Mouse (Mus musculus): ENCODE data around the gene Os9. TPM values are rescaled to one million over a fixed set of nuclear protein-coding genes. Genes with fewer than 3 reads are reported as not detected.

Os9 gene
- polyA plus RNA-seq, 1 experiment = 117 TPM

GRCm38 (mm10) chr10:127147135-127147534 lies 26.2 kb upstream of the Os9 start:
- no peak for TF ChIP-seq CTCF (IDR thresholded peaks at IDR 0.05; ENCODE audit: extremely low read depth, insufficient read length, insufficient replicate concordance, low read depth, low read length)
- TF ChIP-seq POLR2A (IDR thresholded peaks at IDR 0.05; ENCODE audit: low read depth, low read length) = no peak
- Histone ChIP-seq H3K4me1 (ENCODE audit: control insufficient read depth, insufficient read depth, insufficient read length, low read length) (peaks cover 20% of the 10 kb centered on the region; the same call in 1 of the 2 replicates), H3K27me3 (ENCODE audit: control insufficient read depth, insufficient read depth, low read length) (no peaks in the 10 kb centered on the region), H3K27ac (ENCODE audit: insufficient read depth, low read depth, low read length) (peak overlapping the region; percentile 50), H3K36me3 (ENCODE audit: control insufficient read depth, insufficient read depth, low read length) (peaks cover 22% of the 10 kb centered on the region), H3K4me3 (ENCODE audit: low read depth, low read length) (no peak overlapping the region; the same call in 1 of the 2 replicates)
- 25% methylated on average over 6 of the region's 6 CpGs for WGBS

- no peak overlapping the region for H3K4me3 ChIP-seq (ENCODE audit: low read depth, low read length)
- H3K4me1 ChIP-seq (ENCODE audit: control insufficient read depth, insufficient read depth, insufficient read length, low read length) = peaks cover 30% of the 10 kb centered on the region; the same call in 1 of the 2 replicates
- H3K36me3 ChIP-seq (ENCODE audit: control insufficient read depth, insufficient read depth, low read length) = peaks cover 28% of the 10 kb centered on the region
- peak overlapping the region; percentile 15; the same call in 1 of the 2 replicates for H3K27ac ChIP-seq (ENCODE audit: insufficient read depth, low read depth, low read length)
- no peaks in the 10 kb centered on the region for H3K27me3 ChIP-seq (ENCODE audit: control insufficient read depth, insufficient read depth, low read length)
- 66% methylated on average over 5 of the region's 5 CpGs for WGBS
- no peak for TF ChIP-seq CTCF (IDR thresholded peaks at IDR 0.05; ENCODE audit: extremely low read depth, insufficient read length, insufficient replicate concordance, low read depth, low read length)
- no peak for TF ChIP-seq POLR2A (IDR thresholded peaks at IDR 0.05; ENCODE audit: low read depth, low read length)
Measured at GRCm38 (mm10) chr10:127145303-127145702, 24.4 kb upstream of the Os9 start.

- peaks cover 27% of the 10 kb centered on the region; the same call in 1 of the 2 replicates for H3K4me1 ChIP-seq (ENCODE audit: control insufficient read depth, insufficient read depth, insufficient read length, low read length)
- peaks cover 26% of the 10 kb centered on the region for H3K36me3 ChIP-seq (ENCODE audit: control insufficient read depth, insufficient read depth, low read length)
- 24% methylated on average over 7 of the region's 7 CpGs for whole genome bisulfite sequencing
- H3K27me3 ChIP-seq (ENCODE audit: control insufficient read depth, insufficient read depth, low read length) = no peaks in the 10 kb centered on the region
- no peak for TF ChIP-seq CTCF (IDR thresholded peaks at IDR 0.05; ENCODE audit: extremely low read depth, insufficient read length, insufficient replicate concordance, low read depth, low read length)
- TF ChIP-seq POLR2A (IDR thresholded peaks at IDR 0.05; ENCODE audit: low read depth, low read length) = no peak
- no peak overlapping the region for H3K4me3 ChIP-seq (ENCODE audit: low read depth, low read length)
- peak overlapping the region; percentile 37 for H3K27ac ChIP-seq (ENCODE audit: insufficient read depth, low read depth, low read length)
Measured at GRCm38 (mm10) chr10:127144536-127144935, 23.6 kb upstream of the Os9 start.

- H3K36me3 ChIP-seq (ENCODE audit: control insufficient read depth, insufficient read depth, low read length) = peaks cover 26% of the 10 kb centered on the region
- H3K27me3 ChIP-seq (ENCODE audit: control insufficient read depth, insufficient read depth, low read length) = no peaks in the 10 kb centered on the region
- 93% methylated on average over 8 of the region's 8 CpGs for WGBS
- peaks cover 25% of the 10 kb centered on the region; the same call in 1 of the 2 replicates for H3K4me1 ChIP-seq (ENCODE audit: control insufficient read depth, insufficient read depth, insufficient read length, low read length)
- no peak overlapping the region for H3K27ac ChIP-seq (ENCODE audit: insufficient read depth, low read depth, low read length)
- TF ChIP-seq CTCF (IDR thresholded peaks at IDR 0.05; ENCODE audit: extremely low read depth, insufficient read length, insufficient replicate concordance, low read depth, low read length) = no peak
- TF ChIP-seq POLR2A (IDR thresholded peaks at IDR 0.05; ENCODE audit: low read depth, low read length) = no peak
- H3K4me3 ChIP-seq (ENCODE audit: low read depth, low read length) = no peak overlapping the region
Measured at GRCm38 (mm10) chr10:127143228-127143627, 22.3 kb upstream of the Os9 start.

- Histone ChIP-seq H3K36me3 (ENCODE audit: control insufficient read depth, insufficient read depth, low read length) (peaks cover 24% of the 10 kb centered on the region), H3K4me1 (ENCODE audit: control insufficient read depth, insufficient read depth, insufficient read length, low read length) (peaks cover 31% of the 10 kb centered on the region), H3K4me3 (ENCODE audit: low read depth, low read length) (no peak overlapping the region), H3K27me3 (ENCODE audit: control insufficient read depth, insufficient read depth, low read length) (no peaks in the 10 kb centered on the region), H3K27ac (ENCODE audit: insufficient read depth, low read depth, low read length) (peak overlapping the region; percentile 43; the same call in 1 of the 2 replicates)
- TF ChIP-seq POLR2A (IDR thresholded peaks at IDR 0.05; ENCODE audit: low read depth, low read length) = no peak
- no peak for TF ChIP-seq CTCF (IDR thresholded peaks at IDR 0.05; ENCODE audit: extremely low read depth, insufficient read length, insufficient replicate concordance, low read depth, low read length)
- 73% methylated on average over 8 of the region's 8 CpGs for WGBS
Measured at GRCm38 (mm10) chr10:127141500-127141899, 20.6 kb upstream of the Os9 start.

GRCm38 (mm10) chr10:127140971-127141370 lies 20.0 kb upstream of the Os9 start:
- TF ChIP-seq POLR2A (IDR thresholded peaks at IDR 0.05; ENCODE audit: low read depth, low read length) (no peak), CTCF (IDR thresholded peaks at IDR 0.05; ENCODE audit: extremely low read depth, insufficient read length, insufficient replicate concordance, low read depth, low read length) (no peak)
- 68% methylated on average over 11 of the region's 11 CpGs for WGBS
- Histone ChIP-seq H3K27ac (ENCODE audit: insufficient read depth, low read depth, low read length) (peak overlapping the region; percentile 43), H3K36me3 (ENCODE audit: control insufficient read depth, insufficient read depth, low read length) (peaks cover 24% of the 10 kb centered on the region), H3K4me1 (ENCODE audit: control insufficient read depth, insufficient read depth, insufficient read length, low read length) (peaks cover 33% of the 10 kb centered on the region), H3K4me3 (ENCODE audit: low read depth, low read length) (no peak overlapping the region), H3K27me3 (ENCODE audit: control insufficient read depth, insufficient read depth, low read length) (no peaks in the 10 kb centered on the region)

GRCm38 (mm10) chr10:127138328-127139141 lies 17.6 kb upstream of the Os9 start:
- no peaks in the 10 kb centered on the region for H3K27me3 ChIP-seq (ENCODE audit: control insufficient read depth, insufficient read depth, low read length)
- H3K36me3 ChIP-seq (ENCODE audit: control insufficient read depth, insufficient read depth, low read length) = peaks cover 12% of the 10 kb centered on the region
- WGBS = 25% methylated on average over 18 of the region's 18 CpGs
- H3K4me3 ChIP-seq (ENCODE audit: low read depth, low read length) = no peak overlapping the region
- H3K4me1 ChIP-seq (ENCODE audit: control insufficient read depth, insufficient read depth, insufficient read length, low read length) = peaks cover 37% of the 10 kb centered on the region
- TF ChIP-seq POLR2A (IDR thresholded peaks at IDR 0.05; ENCODE audit: low read depth, low read length) (peak; percentile 58; the same call in 1 of the 2 replicates), CTCF (IDR thresholded peaks at IDR 0.05; ENCODE audit: extremely low read depth, insufficient read length, insufficient replicate concordance, low read depth, low read length) (no peak)
- peak overlapping the region; percentile 100 for H3K27ac ChIP-seq (ENCODE audit: insufficient read depth, low read depth, low read length)
